In genomic region chr19:23323107-23323506, GRCm38 (mm10) we compare ENCODE assay signal across 15 mouse cellular contexts. TPM values are rescaled to one million over a fixed set of nuclear protein-coding genes. Genes with fewer than 3 reads are reported as not detected.
DNase-seq lines count a peak whose midpoint lies in the region; ATAC-seq lines count a peak whose summit lies in the region.
"Had no signal": no experiment of that assay in that cellular context is flagged by ENCODE, and none has a peak within 500 bp of the region (broad histone marks: within the 10 kb centered on the region; RNA-seq: fewer than 3 reads in every experiment).

No protein-coding gene starts in this region.

- H3K9me3 ChIP-seq in forebrain, embryonic 16.5 days (ENCODE audit: control insufficient read depth, low read length), result no peaks in the 10 kb centered on the region
- H3K9me3 ChIP-seq: forebrain, embryonic 13.5 days; heart, embryonic 13.5 days; hindbrain, embryonic 13.5 days; liver, embryonic 13.5 days had no signal

- no peak overlapping the region for H3K4me2 ChIP-seq in forebrain, embryonic 16.5 days (ENCODE audit: low read length)
- H3K4me2 ChIP-seq: forebrain, embryonic 13.5 days; heart, embryonic 13.5 days; hindbrain, embryonic 13.5 days; liver, embryonic 13.5 days had no signal

- DNase-seq in A20 (ENCODE audit: low read depth, low spot score), result peak; percentile 21
- DNase-seq in CD8-positive naive resting alpha-beta T cell, adult 2 months (ENCODE audit: low read depth in 2 of 2, low spot score in 2 of 2), result peak; percentile 78 to 80
- peak; percentile 85 for DNase-seq in splenic B cell, adult 2 months (ENCODE audit: low read depth, low spot score)
- DNase-seq in gastrocnemius, postnatal 25 days, result no peak
- no peak for DNase-seq in layer of hippocampus, postnatal 10 days (ENCODE audit: low spot score in 2 of 2)
- DNase-seq in urinary bladder, adult 18-20 months (ENCODE audit: low spot score in 2 of 2), result no peak
- DNase-seq: cerebellum, postnatal 14 days; gastrocnemius, postnatal 10 days; kidney, adult 8-10 months; liver, embryonic 13.5 days had no signal

- no peak overlapping the region for H3K4me3 ChIP-seq in forebrain, embryonic 16.5 days (replicated peaks; ENCODE audit: low read length)
- H3K4me3 ChIP-seq: forebrain, embryonic 13.5 days; heart, embryonic 13.5 days; hindbrain, embryonic 13.5 days; liver, embryonic 13.5 days had no signal

- H3K27me3 ChIP-seq in splenic B cell, adult 2 months (ENCODE audit: control insufficient read depth, insufficient read depth, low read length, poor library complexity, severe bottlenecking), result no peaks in the 10 kb centered on the region
- H3K27me3 ChIP-seq in forebrain, embryonic 16.5 days (replicated peaks; ENCODE audit: control insufficient read depth, insufficient read depth, low read length), result no peaks in the 10 kb centered on the region
- H3K27me3 ChIP-seq: forebrain, embryonic 13.5 days; heart, embryonic 13.5 days; hindbrain, embryonic 13.5 days; liver, embryonic 13.5 days had no signal

- 87% methylated on average over 3 of the region's 3 CpGs for WGBS in forebrain, embryonic 16.5 days

- ATAC-seq in megakaryocyte progenitor cell, adult 5-6 weeks (replicated peaks; ENCODE audit: poor library complexity), result peak; percentile 31; the same call in 1 of the 2 replicates
- ATAC-seq in forebrain, embryonic 16.5 days, result no peak
- ATAC-seq: forebrain, embryonic 13.5 days had no signal

- H3K27ac ChIP-seq in forebrain, embryonic 16.5 days (ENCODE audit: low read length), result no peak overlapping the region
- H3K27ac ChIP-seq: forebrain, embryonic 13.5 days; heart, embryonic 13.5 days; hindbrain, embryonic 13.5 days; liver, embryonic 13.5 days had no signal

- H3K9ac ChIP-seq in forebrain, embryonic 16.5 days (replicated peaks; ENCODE audit: low read depth, low read length), result no peak overlapping the region
- H3K9ac ChIP-seq: forebrain, embryonic 13.5 days; heart, embryonic 13.5 days; hindbrain, embryonic 13.5 days; liver, embryonic 13.5 days had no signal

- H3K36me3 ChIP-seq in splenic B cell, adult 2 months (ENCODE audit: control insufficient read depth, insufficient read depth, low read length, poor library complexity, severe bottlenecking), result no peaks in the 10 kb centered on the region
- no peaks in the 10 kb centered on the region for H3K36me3 ChIP-seq in forebrain, embryonic 16.5 days (ENCODE audit: control insufficient read depth, insufficient read depth)
- H3K36me3 ChIP-seq: heart, embryonic 13.5 days; hindbrain, embryonic 13.5 days; liver, embryonic 13.5 days had no signal

- no peaks in the 10 kb centered on the region for H3K4me1 ChIP-seq in forebrain, embryonic 16.5 days (replicated peaks; ENCODE audit: control insufficient read depth, insufficient read depth, low read length)
- H3K4me1 ChIP-seq: forebrain, embryonic 13.5 days; heart, embryonic 13.5 days; liver, embryonic 13.5 days had no signal

RNA-seq across cellular contexts. Expression of gene Smc5, which starts 49.4 kb away (rescaled TPM):
- total RNA-seq in megakaryocyte progenitor cell, adult 5-6 weeks (2015), result 44.1 and 52.2 TPM in 2 replicates
- total RNA-seq in megakaryocyte progenitor cell, adult 5-6 weeks (2017), result 34.3 and 59.8 TPM in 2 replicates
- total RNA-seq in gastrocnemius, postnatal 25 days (2021), result 10 to 100 TPM; 13.1 to 13.6 TPM
- polyA plus RNA-seq in forebrain, embryonic 16.5 days (2015; fragmentation: Nextera tagmentation; extraction: Ambion mirVana), result 30.7 and 30.8 TPM in 2 replicates
- total RNA-seq in layer of hippocampus, postnatal 10 days (2021), result 10 to 100 TPM; 39.1 to 41.3 TPM

Comparison
In these comparisons a context has a peak if more than half of its experiments do, and no peak if none do; other contexts are left out.
1. DNase-seq: peak in A20 (single experiment), CD8-positive naive resting alpha-beta T cell, adult 2 months (2 of 2) and splenic B cell, adult 2 months (single experiment); none in gastrocnemius, postnatal 25 days (single experiment), layer of hippocampus, postnatal 10 days (0 of 2) and urinary bladder, adult 18-20 months (0 of 2).